Mouse (Mus musculus) limb, embryonic 14.5 days (tissue): ENCODE measurements around the gene Cmya5. TPM values are rescaled to one million over a fixed set of nuclear protein-coding genes. Genes with fewer than 3 reads are reported as not detected.
A peak's percentile ranks its signal among the peaks of the same experiment; 100 is the strongest.
"Not testable (repeated sequence)": the region's sequence is repeated elsewhere in the genome, so short reads cannot be mapped to it uniquely, and the experiment has no call there.

Experiments used
- ATAC-seq: fragments of 200-750 bp; cut with Nextera tagmentation; 2 replicates; pipeline ENCODE4 v1.8.0; 2017; ENCODE audit warnings: low read depth, moderate number of reproducible peaks, moderate TSS enrichment; ENCODE audit not compliant: low FRiP score
- DNase-seq: peaks from one replicate; pipeline ENCODE4 v3.0.0-alpha.2; 2015; ENCODE audit warnings: low spot score
- H3K27ac ChIP-seq: fragments of 300-500 bp; sonication (generic); replicated peaks from 2 replicates; pipeline ENCODE4 v1.5.1; 2014; ENCODE audit warnings: low read depth, mild to moderate bottlenecking, low read length, moderate library complexity, mixed read lengths
- H3K27me3 ChIP-seq: fragments of 300-500 bp; sonication (generic); 2 replicates; pipeline ENCODE4 v1.6.1; 2014; ENCODE audit warnings: low read length, mixed read lengths; ENCODE audit not compliant: control insufficient read depth, insufficient read depth
- H3K36me3 ChIP-seq: fragments of 300-500 bp; sonication (generic); 2 replicates; pipeline ENCODE4 v1.6.1; 2014; ENCODE audit warnings: mild to moderate bottlenecking, low read length, moderate library complexity, mixed read lengths; ENCODE audit not compliant: control insufficient read depth, insufficient read depth
- H3K4me1 ChIP-seq: fragments of 300-500 bp; sonication (generic); 2 replicates; pipeline ENCODE4 v1.6.1; 2014; ENCODE audit warnings: antibody characterized with exemption, low read length, mixed read lengths; ENCODE audit not compliant: control insufficient read depth, insufficient read depth
- H3K4me2 ChIP-seq: fragments of 300-500 bp; sonication (generic); replicated peaks from 2 replicates; pipeline ENCODE4 v1.6.1; 2014; ENCODE audit warnings: low read depth, mild to moderate bottlenecking, low read length, moderate library complexity; ENCODE audit not compliant: severe bottlenecking
- H3K4me3 ChIP-seq: fragments of 300-500 bp; sonication (generic); replicated peaks from 2 replicates; pipeline ENCODE4 v1.5.1; 2014; ENCODE audit warnings: low read length
- H3K9ac ChIP-seq: fragments of 300-500 bp; sonication (generic); 2 replicates; pipeline ENCODE4 v1.6.1; 2014; ENCODE audit warnings: mild to moderate bottlenecking, low read depth, low read length, moderate library complexity; ENCODE audit not compliant: severe bottlenecking
- H3K9me3 ChIP-seq: fragments of 300-500 bp; sonication (generic); 2 replicates; pipeline ENCODE4 v1.6.1; 2016; ENCODE audit warnings: low read length; ENCODE audit not compliant: control insufficient read depth
- POLR2A ChIP-seq: fragments of 200-500 bp; IDR thresholded peaks from 2 replicates; pipeline ENCODE4 v1.8.0; 2012; ENCODE audit warnings: inconsistent platforms, mild to moderate bottlenecking, moderate library complexity, borderline replicate concordance; ENCODE audit not compliant: insufficient read depth, insufficient read length; ENCODE audit errors: extremely low read depth
- WGBS: fragments of 180-500 bp; shearing (Covaris S2); extraction: QIAGEN DNeasy Blood & Tissue Kit; methylation state at CpG from one replicate; pipeline ENCODE4 v1.1.7; 2014; 5-methylcytosine and 5-hydroxymethylcytosine counted together
- polyA plus RNA-seq, 2 experiments: library from polyadenylated mRNA; depleted of rRNA in 1 of 2; stranded (reverse) in 1 of 2; unstranded in 1 of 2; fragments of >200 nt; fragmentation: Nextera tagmentation in 1 of 2; extraction: Ambion mirVana in 1 of 2; gene quantifications; 2 replicates each; pipeline versions ENCODE4 v1.2.1 to v1.2.3; 2012 to 2014

Gene Cmya5
- 0.63 and 0.73 TPM in 2 replicates for polyA plus RNA-seq (2012; rRNA removed)
- polyA plus RNA-seq (2014; fragmentation: Nextera tagmentation; extraction: Ambion mirVana): 0.66 and 0.78 TPM in 2 replicates

GRCm38 (mm10) chr13:93144336-93145167 is at the start of gene Cmya5:
TSS of gene Cmya5 (minus strand) at chr13:93144724.
- no peaks in the 10 kb centered on the region for H3K27me3 ChIP-seq
- peaks cover 12% of the 10 kb centered on the region for H3K36me3 ChIP-seq
- H3K4me2 ChIP-seq: peak within 1 kb of the TSS; percentile 91
- H3K4me3 ChIP-seq: peak within 1 kb of the TSS; percentile 48
- ATAC-seq (peak; percentile 87), DNase-seq (peak; percentile 90)
- H3K27ac ChIP-seq: peak within 1 kb of the TSS; percentile 70
- peak within 1 kb of the TSS; percentile 68 for H3K9ac ChIP-seq
- peaks cover 7% of the 10 kb centered on the region for H3K4me1 ChIP-seq
- TF ChIP-seq POLR2A: no peak
- H3K9me3 ChIP-seq: no peaks in the 10 kb centered on the region
- 2% methylated on average over 33 of the region's 45 CpGs for WGBS

- H3K27me3 ChIP-seq: no peaks in the 10 kb centered on the region
- no peaks in the 10 kb centered on the region for H3K36me3 ChIP-seq
- peaks cover 9% of the 10 kb centered on the region; the same call in 1 of the 2 replicates for H3K4me1 ChIP-seq
- peak overlapping the region; percentile 80 for H3K4me3 ChIP-seq
- H3K9ac ChIP-seq: peak overlapping the region; percentile 96
- 67% methylated on average over 5 of the region's 5 CpGs for WGBS
- DNase-seq (no peak), ATAC-seq (0 out of 2 replicates have a peak, but pooled peaks have one; percentile 0)
- peak overlapping the region; percentile 57 for H3K4me2 ChIP-seq
- no peak for TF ChIP-seq POLR2A
- H3K27ac ChIP-seq: peak overlapping the region; percentile 63
- no peaks in the 10 kb centered on the region for H3K9me3 ChIP-seq
These were observed 48.1 kb upstream of the Cmya5 start for GRCm38 (mm10) chr13:93192646-93193026.

DNA sequence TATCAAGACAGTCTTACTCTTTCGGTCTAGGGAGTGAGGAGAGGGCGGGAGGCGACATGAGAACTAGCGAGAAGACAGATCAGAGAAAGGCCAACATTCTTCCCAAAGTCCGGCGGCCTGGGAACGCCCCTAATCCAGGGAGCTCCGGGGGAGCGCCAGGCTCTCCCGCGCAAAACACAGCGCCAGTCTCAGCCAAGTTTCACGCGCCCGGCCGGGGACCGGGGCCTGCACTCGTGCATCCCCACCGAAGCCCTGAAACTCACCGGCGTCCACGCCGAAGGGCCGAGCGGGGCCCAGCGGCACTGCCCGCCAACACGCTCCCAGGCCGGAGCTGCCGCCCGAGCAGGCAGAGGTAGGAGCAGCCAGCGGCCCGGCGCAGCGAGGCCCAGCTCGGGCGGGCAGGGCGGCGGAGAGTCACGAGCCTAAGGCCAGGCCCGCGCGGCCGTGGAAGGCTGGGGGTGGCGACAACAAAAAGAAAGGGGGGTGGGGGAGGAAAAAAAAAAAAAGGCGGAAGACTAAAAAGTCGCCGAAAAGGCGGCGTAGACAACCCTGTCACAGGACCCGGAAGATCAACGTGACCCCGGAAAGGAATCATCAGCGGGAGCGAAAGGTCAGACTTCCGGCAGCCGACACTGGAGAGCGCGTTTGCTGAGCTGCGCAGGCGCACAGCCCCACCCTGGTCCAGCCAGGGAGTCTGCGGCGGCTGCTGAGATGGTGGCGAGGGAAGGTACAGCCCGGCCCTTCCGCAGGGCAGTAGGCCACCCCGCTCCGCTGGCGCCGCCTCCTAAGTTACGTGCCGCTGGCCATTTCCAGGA is 47.5 kb upstream of the Cmya5 start, which contains the start of gene Tent2:
Tent2 (minus strand) TSS at position 555 of the 815 bp plus-strand sequence.
- Histone ChIP-seq H3K4me3 (peak within 1 kb of the TSS; percentile 80), H3K9ac (peak within 1 kb of the TSS; percentile 96), H3K27ac (peak within 1 kb of the TSS; percentile 96), H3K9me3 (no peaks in the 10 kb centered on the region), H3K27me3 (no peaks in the 10 kb centered on the region), H3K4me1 (peaks cover 9% of the 10 kb centered on the region; the same call in 1 of the 2 replicates), H3K4me2 (peak within 1 kb of the TSS; percentile 57), H3K36me3 (no peaks in the 10 kb centered on the region)
- peak; percentile 97 for DNase-seq
- WGBS: under 1% methylated on average over 70 of the region's 72 CpGs
- peak; percentile 87; the same call in 1 of the 2 replicates for TF ChIP-seq POLR2A
- peak; percentile 97 for ATAC-seq

DNA sequence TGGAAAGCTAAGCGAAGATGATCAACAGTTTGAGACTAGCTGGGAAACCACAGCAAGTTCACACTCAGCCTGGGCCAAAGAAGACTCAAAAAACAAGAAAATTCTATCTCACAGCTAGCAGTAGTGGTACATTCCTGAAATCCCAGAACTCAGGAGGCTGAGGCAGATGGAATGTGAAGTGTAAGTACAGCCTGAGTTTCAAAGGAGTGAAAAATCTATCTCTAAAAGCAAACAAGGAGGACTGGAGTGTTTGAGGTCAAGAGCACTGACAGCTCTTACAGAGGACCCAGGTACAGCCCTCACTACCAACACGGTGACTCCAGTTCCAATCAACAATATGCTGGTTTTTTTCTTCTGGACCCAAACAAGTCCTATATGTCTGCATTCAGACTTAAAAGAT is 44.9 kb upstream of the Cmya5 start:
- no peak overlapping the region for H3K9ac ChIP-seq
- H3K9me3 ChIP-seq: no peaks in the 10 kb centered on the region
- TF ChIP-seq POLR2A: no peak
- ATAC-seq (no peak), DNase-seq (no peak)
- 85% methylated on average over 2 of the region's 2 CpGs for WGBS
- no peaks in the 10 kb centered on the region for H3K27me3 ChIP-seq
- H3K4me2 ChIP-seq: peak overlapping the region; percentile 6; the same call in 1 of the 2 replicates
- no peak overlapping the region for H3K27ac ChIP-seq
- H3K4me1 ChIP-seq: peaks cover 9% of the 10 kb centered on the region; the same call in 1 of the 2 replicates
- peaks cover 7% of the 10 kb centered on the region; the same call in 1 of the 2 replicates for H3K36me3 ChIP-seq
- no peak overlapping the region; the same call in 1 of the 2 replicates for H3K4me3 ChIP-seq

- H3K4me1 ChIP-seq: peaks cover 9% of the 10 kb centered on the region; the same call in 1 of the 2 replicates
- H3K4me3 ChIP-seq: no peak overlapping the region
- no peaks in the 10 kb centered on the region for H3K27me3 ChIP-seq
- H3K36me3 ChIP-seq: peaks cover 7% of the 10 kb centered on the region; the same call in 1 of the 2 replicates
- WGBS: 75% methylated on average over 3 of the region's 3 CpGs
- no peak for ATAC-seq
- DNase-seq: no peak
- no peak overlapping the region for H3K4me2 ChIP-seq
- TF ChIP-seq POLR2A: no peak
- no peaks in the 10 kb centered on the region for H3K9me3 ChIP-seq
- H3K9ac ChIP-seq: no peak overlapping the region
- no peak overlapping the region for H3K27ac ChIP-seq
These were observed 44.2 kb upstream of the Cmya5 start for GRCm38 (mm10) chr13:93188738-93189137.

- H3K4me1 ChIP-seq, ATAC-seq, H3K4me3 ChIP-seq, H3K27me3 ChIP-seq, H3K27ac ChIP-seq, H3K9ac ChIP-seq, H3K9me3 ChIP-seq, DNase-seq, H3K4me2 ChIP-seq: not testable (repeated sequence)
- 92% methylated on average over 5 of the region's 5 CpGs for WGBS
- peaks cover 15% of the 10 kb centered on the region; the same call in 1 of the 2 replicates for H3K36me3 ChIP-seq
These were observed 43.3 kb upstream of the Cmya5 start for GRCm38 (mm10) chr13:93187792-93188191.
